Mouse (Mus musculus): Measurements from ENCODE around the gene Cd59a.

GRCm38 (mm10) chr2:104147910-104148561 is 52.4 kb downstream of the Cd59a start:
- no peak for TF ChIP-seq CTCF (conservative IDR thresholded peaks at IDR 0.05; ENCODE audit: insufficient read depth, insufficient read length, low read depth, low read length)
- TF ChIP-seq POLR2A (IDR thresholded peaks at IDR 0.05; ENCODE audit: low read depth, low read length): no peak
